Mouse (Mus musculus) A20 (cell line): ENCODE results near the gene Il4.
"Not testable (repeated sequence)": the region's sequence is repeated elsewhere in the genome, so short reads cannot be mapped to it uniquely, and the experiment has no call there.

ENCODE experiments used
- DNase-seq: peaks from one replicate; pipeline ENCODE4 v3.0.0-alpha.2; 2011; ENCODE audit warnings: low read depth, low spot score

Il4 gene

GRCm38 (mm10) chr11:53566646-53567045 is 51.8 kb downstream of the Il4 start:
- no peak for DNase-seq

GRCm38 (mm10) chr11:53561986-53562385 is 56.5 kb downstream of the Il4 start:
- DNase-seq = no peak

GRCm38 (mm10) chr11:53559980-53560379 is 58.5 kb downstream of the Il4 start:
- DNase-seq = not testable (repeated sequence)

- DNase-seq = not testable (repeated sequence)
These were observed 60.5 kb downstream of the Il4 start for GRCm38 (mm10) chr11:53557992-53558391.

- not testable (repeated sequence) for DNase-seq
These were observed 61.9 kb downstream of the Il4 start for GRCm38 (mm10) chr11:53556529-53556928.
